Mouse (Mus musculus): Measurements from ENCODE around the gene Brd2.

- no peak for TF ChIP-seq CTCF (IDR thresholded peaks at IDR 0.05; ENCODE audit: borderline replicate concordance, insufficient read depth, low read depth, low read length)
- TF ChIP-seq POLR2A (IDR thresholded peaks at IDR 0.05; ENCODE audit: borderline replicate concordance, insufficient read depth, low read length), result no peak
Measured at GRCm38 (mm10) chr17:34155534-34155933, 33.1 kb upstream of the Brd2 start.
